Mouse (Mus musculus) forebrain, embryonic 11.5 days (tissue): ENCODE measurements around the gene Sec14l2. TPM values are rescaled to one million over a fixed set of nuclear protein-coding genes. Genes with fewer than 3 reads are reported as not detected.
A peak's percentile ranks its signal among the peaks of the same experiment; 100 is the strongest.

ENCODE experiments used
- microRNA-seq: library from miRNA; unstranded; fragments of <30 nt; microRNA quantifications from one replicate; pipeline ENCODE4, GENCODE M21; 2016; ENCODE audit not compliant: insufficient number of aligned reads
- polyA plus RNA-seq: library from polyadenylated mRNA; unstranded; fragments of >200 nt; fragmentation: Nextera tagmentation; extraction: Ambion mirVana; gene quantifications from 2 replicates; pipeline ENCODE4 v1.2.1, GENCODE M21; 2014

Sec14l2 gene
- polyA plus RNA-seq, 1 experiment from 2014 or later: 2.1 TPM

Small RNAs within 50 kb of the gene (microRNA-seq; reads per million reads assigned to microRNA genes)
- gene Mir3060: 9.3 reads per million, percentile 3 among the genes with 10 or more reads in this experiment

Other genes starting within 250 kb of the Sec14l2 start
- gene 4921536K21Rik, start 228.3 kb downstream of the Sec14l2 start, polyA plus RNA-seq: 0.51 and 0.60 TPM in 2 replicates
- 22.5 and 23.7 TPM in 2 replicates for gene Dusp18, start 228.2 kb downstream of the Sec14l2 start, polyA plus RNA-seq
- gene Slc35e4, start 208.8 kb downstream of the Sec14l2 start, polyA plus RNA-seq: 3.5 and 3.9 TPM in 2 replicates
- 23.1 and 26.0 TPM in 2 replicates for gene Tcn2, start 191.3 kb downstream of the Sec14l2 start, polyA plus RNA-seq
- gene Pes1, start 159.4 kb downstream of the Sec14l2 start, polyA plus RNA-seq: 82.9 and 90.4 TPM in 2 replicates
- gene 4930556J24Rik, start 146.6 kb downstream of the Sec14l2 start, polyA plus RNA-seq: 0.31 TPM in 1 of 2 replicates, not detected in the other
- 0.41 and 0.57 TPM in 2 replicates for gene Gal3st1, start 139.8 kb downstream of the Sec14l2 start, polyA plus RNA-seq
- 0.29 TPM in 1 of 2 replicates, not detected in the other for gene Sec14l4, start 92.0 kb downstream of the Sec14l2 start, polyA plus RNA-seq
- 0.28 and 0.37 TPM in 2 replicates for gene Sec14l3, start 58.6 kb downstream of the Sec14l2 start, polyA plus RNA-seq
- 7.9 and 8.9 TPM in 2 replicates for gene Mtfp1, start 28.0 kb downstream of the Sec14l2 start, polyA plus RNA-seq
- gene Rnf215, start 11.8 kb upstream of the Sec14l2 start, polyA plus RNA-seq: 25.0 and 31.4 TPM in 2 replicates
- gene Ccdc157, start 36.9 kb upstream of the Sec14l2 start, polyA plus RNA-seq: 5.3 and 5.9 TPM in 2 replicates
- gene Sf3a1, start 36.9 kb upstream of the Sec14l2 start, polyA plus RNA-seq: 107 and 108 TPM in 2 replicates
- gene Tbc1d10a, start 63.4 kb upstream of the Sec14l2 start, polyA plus RNA-seq: 22.4 and 23.0 TPM in 2 replicates
- gene Castor1, start 94.8 kb upstream of the Sec14l2 start, polyA plus RNA-seq: 2.0 and 2.5 TPM in 2 replicates
- not detected in 2 replicates for gene Osm, start 113.0 kb upstream of the Sec14l2 start, polyA plus RNA-seq
- gene Lif, start 134.1 kb upstream of the Sec14l2 start, polyA plus RNA-seq: not detected in 2 replicates